In genomic region chr15:83344956-83345355, GRCm38 (mm10) we compare ENCODE assay signal across 9 mouse cellular contexts. TPM values are rescaled to one million over a fixed set of nuclear protein-coding genes. Genes with fewer than 3 reads are reported as not detected.
DNase-seq lines count a peak whose midpoint lies in the region; ATAC-seq and TF ChIP-seq lines count a peak whose summit lies in the region.
"Had no signal": no experiment of that assay in that cellular context is flagged by ENCODE, and none has a peak within 500 bp of the region (broad histone marks: within the 10 kb centered on the region; RNA-seq: fewer than 3 reads in every experiment).

No protein-coding gene starts in this region.

- ATAC-seq in hindbrain, embryonic 11.5 days (ENCODE audit: low FRiP score), result no peak
- no peak for ATAC-seq in liver, embryonic 11.5 days (replicated peaks; ENCODE audit: low FRiP score)
- ATAC-seq: Patski had no signal

- WGBS in hindbrain, embryonic 10.5 days, result 83% methylated on average over 7 of the region's 7 CpGs
- WGBS in hindbrain, embryonic 11.5 days, result 73% methylated on average over 7 of the region's 7 CpGs
- WGBS in liver, embryonic 11.5 days, result 62% methylated on average over 7 of the region's 7 CpGs

- in situ Hi-C loops in ES-E14 (cut with MboI; ENCODE audit: low sequenced_read_pairs in 2 of 2, unreplicated experiment in 2 of 2), result no loop called here

- H3K27me3 ChIP-seq in hindbrain, embryonic 10.5 days (ENCODE audit: insufficient read depth, poor library complexity, severe bottlenecking), result no peaks in the 10 kb centered on the region
- H3K27me3 ChIP-seq in hindbrain, embryonic 11.5 days (ENCODE audit: control insufficient read depth, insufficient read depth, low read length), result no peaks in the 10 kb centered on the region
- no peaks in the 10 kb centered on the region for H3K27me3 ChIP-seq in liver, embryonic 11.5 days (replicated peaks; ENCODE audit: control insufficient read depth, insufficient read depth, low read length)
- H3K27me3 ChIP-seq: Patski had no signal

- H3K36me3 ChIP-seq in hindbrain, embryonic 10.5 days, result peaks cover 28% of the 10 kb centered on the region
- H3K36me3 ChIP-seq in hindbrain, embryonic 11.5 days (ENCODE audit: control insufficient read depth, insufficient read depth, low read length), result no peaks in the 10 kb centered on the region
- no peaks in the 10 kb centered on the region; the same call in 1 of the 2 replicates for H3K36me3 ChIP-seq in ES-E14 (ENCODE audit: control insufficient read depth, insufficient read depth, low read length, poor library complexity, severe bottlenecking)
- H3K36me3 ChIP-seq in liver, embryonic 11.5 days (ENCODE audit: control insufficient read depth, insufficient read depth, low read length), result no peaks in the 10 kb centered on the region

- no peak overlapping the region for H3K4me2 ChIP-seq in hindbrain, embryonic 11.5 days (replicated peaks; ENCODE audit: low read depth, low read length)
- peak overlapping the region; percentile 62 for H3K4me2 ChIP-seq in liver, embryonic 11.5 days

- peak overlapping the region; percentile 17; the same call in 1 of the 2 replicates for H3K27ac ChIP-seq in hindbrain, embryonic 10.5 days
- H3K27ac ChIP-seq in hindbrain, embryonic 11.5 days (ENCODE audit: low read depth, low read length), result no peak overlapping the region
- 0 out of 2 replicates have a peak overlapping the region, but pooled peaks have one; percentile 0 for H3K27ac ChIP-seq in ES-E14 (ENCODE audit: insufficient read depth, low read depth, low read length, poor library complexity, severe bottlenecking)
- peak overlapping the region; percentile 91 for H3K27ac ChIP-seq in liver, embryonic 11.5 days (ENCODE audit: low read depth, low read length)

- H3K4me3 ChIP-seq in hindbrain, embryonic 10.5 days, result no peak overlapping the region
- no peak overlapping the region for H3K4me3 ChIP-seq in hindbrain, embryonic 11.5 days (ENCODE audit: low read depth, low read length)
- H3K4me3 ChIP-seq in ES-E14 (ENCODE audit: insufficient read depth in 1 of 2, low read depth in 1 of 2, low read length in 2 of 2, poor library complexity in 1 of 2, severe bottlenecking in 1 of 2), result no peak overlapping the region
- no peak overlapping the region for H3K4me3 ChIP-seq in liver, embryonic 11.5 days (ENCODE audit: low read depth, low read length)

- H3K4me1 ChIP-seq in hindbrain, embryonic 10.5 days (replicated peaks), result peaks cover 25% of the 10 kb centered on the region
- H3K4me1 ChIP-seq in hindbrain, embryonic 11.5 days (replicated peaks; ENCODE audit: control insufficient read depth, insufficient read depth, low read length), result no peaks in the 10 kb centered on the region
- H3K4me1 ChIP-seq in ES-E14 (ENCODE audit: control insufficient read depth in 2 of 2, insufficient read depth in 2 of 2, low read length in 2 of 2, poor library complexity in 1 of 2), result peaks cover 8 to 19% of the 10 kb centered on the region in 2 experiments
- H3K4me1 ChIP-seq in liver, embryonic 11.5 days (replicated peaks; ENCODE audit: control insufficient read depth, insufficient read depth, low read length), result peaks cover 32% of the 10 kb centered on the region

- DNase-seq in hindbrain, embryonic 10.5 days (ENCODE audit: low spot score), result no peak
- no peak for DNase-seq in hindbrain, embryonic 11.5 days (ENCODE audit: low spot score)
- DNase-seq in ES-E14 (ENCODE audit: low read depth, low spot score), result no peak
- DNase-seq in heart, adult 18-20 months, result peak; percentile 62 to 77
- DNase-seq in liver, embryonic 11.5 days (ENCODE audit: low spot score), result no peak
- no peak for DNase-seq in T-cell, adult 2 months (ENCODE audit: low spot score)
- DNase-seq in neural tube, embryonic 10.5 days (ENCODE audit: extremely low spot score, low spot score), result no peak
- no peak for DNase-seq in cerebellum, postnatal 36 days

- H3K9ac ChIP-seq in hindbrain, embryonic 11.5 days (ENCODE audit: low read depth, low read length), result no peak overlapping the region
- H3K9ac ChIP-seq in ES-E14 (ENCODE audit: insufficient read depth, low read depth, low read length, poor library complexity, severe bottlenecking), result no peak overlapping the region
- 0 out of 2 replicates have a peak overlapping the region, but pooled peaks have one; percentile 22 for H3K9ac ChIP-seq in liver, embryonic 11.5 days (ENCODE audit: low read depth, low read length)

- H3K9me3 ChIP-seq in hindbrain, embryonic 10.5 days, result no peaks in the 10 kb centered on the region
- H3K9me3 ChIP-seq in hindbrain, embryonic 11.5 days (ENCODE audit: control insufficient read depth, low read length), result no peaks in the 10 kb centered on the region
- no peaks in the 10 kb centered on the region for H3K9me3 ChIP-seq in ES-E14 (ENCODE audit: control insufficient read depth, insufficient read depth, low read depth, low read length)
- no peaks in the 10 kb centered on the region for H3K9me3 ChIP-seq in liver, embryonic 11.5 days (ENCODE audit: control insufficient read depth, low read length)

TF ChIP-seq in ES-E14, 5 proteins besides CTCF, POLR2A, EP300 and RAD21:
- TF ChIP-seq MAFK (IDR thresholded peaks at IDR 0.05; ENCODE audit: insufficient read depth, low read depth, low read length), result no peak
- TF ChIP-seq ZC3H11A (IDR thresholded peaks at IDR 0.05; ENCODE audit: borderline replicate concordance, low read depth, low read length), result no peak
- TF ChIP-seq HCFC1 (IDR thresholded peaks at IDR 0.05; ENCODE audit: borderline replicate concordance, insufficient read depth, low read length), result no peak
TF ChIP-seq in ES-E14: peak in this region for 0.

RNA-seq across cellular contexts. Expression of gene Arfgap3, which starts 5.1 kb away (rescaled TPM):
- polyA plus RNA-seq in hindbrain, embryonic 10.5 days (2016; fragmentation: Nextera tagmentation; extraction: Ambion mirVana), result 33.1 and 36.9 TPM in 2 replicates
- polyA plus RNA-seq in hindbrain, embryonic 11.5 days (2014; fragmentation: Nextera tagmentation; extraction: Ambion mirVana), result 38.6 and 40.1 TPM in 2 replicates
- 10.8 and 13.5 TPM in 2 replicates for total RNA-seq in ES-E14 (2012; rRNA removed)
- 10 to 100 TPM in 1 of 2 experiments, 1 to 10 TPM in 1; 10.0 to 12.1 TPM for total RNA-seq in heart, adult 18-20 months (2021)
- polyA plus RNA-seq in liver, embryonic 11.5 days (2014; fragmentation: Nextera tagmentation; extraction: Ambion mirVana), result 26.3 and 26.7 TPM in 2 replicates

Comparison
In these comparisons a context has a peak if more than half of its experiments do, and no peak if none do; other contexts are left out.
1. DNase-seq: peak in heart, adult 18-20 months (2 of 2); none in hindbrain, embryonic 10.5 days (single experiment), hindbrain, embryonic 11.5 days (single experiment), ES-E14 (single experiment), liver, embryonic 11.5 days (single experiment), T-cell, adult 2 months (single experiment), neural tube, embryonic 10.5 days (single experiment) and cerebellum, postnatal 36 days (0 of 2).